Mouse (Mus musculus) hindbrain, postnatal 0 days (tissue): Measurements from ENCODE around the gene Pik3r2. TPM values are rescaled to one million over a fixed set of nuclear protein-coding genes. Genes with fewer than 3 reads are reported as not detected.
A peak's percentile ranks its signal among the peaks of the same experiment; 100 is the strongest.

Experiments
- ATAC-seq: fragments of 200-750 bp; cut with Nextera tagmentation; 2 replicates; pipeline ENCODE4 v1.8.0; 2017; ENCODE audit warnings: mild to moderate bottlenecking, moderate TSS enrichment, moderate library complexity
- DNase-seq: peaks from one replicate; pipeline ENCODE4 v3.0.0-alpha.2; 2015; ENCODE audit warnings: low spot score
- H3K27ac ChIP-seq: fragments of 300-500 bp; sonication (generic); 2 replicates; pipeline ENCODE4 v1.5.1; 2014; ENCODE audit warnings: mild to moderate bottlenecking
- H3K27me3 ChIP-seq: fragments of 300-500 bp; sonication (generic); 2 replicates; pipeline ENCODE4 v1.6.1; 2014; ENCODE audit warnings: low read length, mixed read lengths; ENCODE audit not compliant: insufficient read depth
- H3K36me3 ChIP-seq: fragments of 300-500 bp; sonication (generic); 2 replicates; pipeline ENCODE4 v1.6.1; 2014; ENCODE audit warnings: low read length, mixed read lengths; ENCODE audit not compliant: insufficient read depth
- H3K4me1 ChIP-seq: fragments of 300-500 bp; sonication (generic); 2 replicates; pipeline ENCODE4 v1.6.1; 2014; ENCODE audit warnings: antibody characterized with exemption, low read length, mixed read lengths; ENCODE audit not compliant: insufficient read depth
- H3K4me2 ChIP-seq: fragments of 300-500 bp; sonication (generic); 2 replicates; pipeline ENCODE4 v1.6.1; 2014; ENCODE audit warnings: low read depth, mild to moderate bottlenecking, low read length, moderate library complexity, mixed read lengths
- H3K4me3 ChIP-seq: fragments of 300-500 bp; sonication (generic); 2 replicates; pipeline ENCODE4 v1.5.1; 2014; ENCODE audit warnings: low read length
- H3K9ac ChIP-seq: fragments of 300-500 bp; sonication (generic); replicated peaks from 2 replicates; pipeline ENCODE4 v1.6.1; 2014; ENCODE audit warnings: mild to moderate bottlenecking, low read length, moderate library complexity, mixed read lengths
- H3K9me3 ChIP-seq: fragments of 300-500 bp; sonication (generic); 2 replicates; pipeline ENCODE4 v1.6.1; 2016; ENCODE audit warnings: low read length, mixed read lengths
- CTCF ChIP-seq: IDR thresholded peaks from 2 replicates; pipeline ENCODE4 v1.5.1; 2016; ENCODE audit warnings: antibody characterized with exemption, control low read depth, low read depth
- WGBS: fragments of 180-500 bp; shearing (Covaris S2); extraction: QIAGEN DNeasy Blood & Tissue Kit; methylation state at CpG from one replicate; pipeline ENCODE4 v1.1.7; 2014; 5-methylcytosine and 5-hydroxymethylcytosine counted together
- polyA plus RNA-seq: library from polyadenylated mRNA; unstranded; fragments of >200 nt; fragmentation: Nextera tagmentation; extraction: Ambion mirVana; gene quantifications from 2 replicates; pipeline ENCODE4 v1.2.1, GENCODE M21; 2015
- total RNA-seq: library from RNA; depleted of rRNA; stranded (reverse); fragments of >200 nt; gene quantifications from 2 replicates; pipeline ENCODE4 v1.2.3, GENCODE M21; 2014

Pik3r2 gene
- total and polyA plus RNA-seq, 2 experiments from 2014 or later, result 101 to 176 TPM

GRCm38 (mm10) chr8:70755661-70756475 is 20.6 kb downstream of the Pik3r2 start:
- Histone ChIP-seq H3K4me2 (peak overlapping the region; percentile 83), H3K27me3 (no peaks in the 10 kb centered on the region), H3K4me1 (peaks cover 18% of the 10 kb centered on the region), H3K4me3 (peak overlapping the region; percentile 78), H3K9me3 (no peaks in the 10 kb centered on the region), H3K36me3 (peaks cover 20% of the 10 kb centered on the region), H3K27ac (peak overlapping the region; percentile 96; the same call in 1 of the 2 replicates), H3K9ac (peak overlapping the region; percentile 89; the same call in 1 of the 2 replicates)
- ATAC-seq (no peak), DNase-seq (no peak)
- no peak for TF ChIP-seq CTCF
- WGBS, result 80% methylated on average over 24 of the region's 24 CpGs

GRCm38 (mm10) chr8:70754871-70755660 is 21.4 kb downstream of the Pik3r2 start:
- H3K4me2 ChIP-seq, result peak overlapping the region; percentile 83
- no peaks in the 10 kb centered on the region for H3K27me3 ChIP-seq
- no peaks in the 10 kb centered on the region for H3K9me3 ChIP-seq
- H3K27ac ChIP-seq, result peak overlapping the region; percentile 96
- peak; percentile 89 for DNase-seq
- ATAC-seq, result peak; percentile 55
- TF ChIP-seq CTCF, result no peak
- peak overlapping the region; percentile 89 for H3K9ac ChIP-seq
- WGBS, result 8% methylated on average over 50 of the region's 50 CpGs
- H3K4me3 ChIP-seq, result peak overlapping the region; percentile 78
- peaks cover 18% of the 10 kb centered on the region for H3K4me1 ChIP-seq
- peaks cover 20% of the 10 kb centered on the region for H3K36me3 ChIP-seq

- peak within 1 kb of the TSS; percentile 83 for H3K4me2 ChIP-seq
- peaks cover 15% of the 10 kb centered on the region for H3K4me1 ChIP-seq
- no peaks in the 10 kb centered on the region for H3K27me3 ChIP-seq
- peak within 1 kb of the TSS; percentile 78 for H3K4me3 ChIP-seq
- peaks cover 20% of the 10 kb centered on the region for H3K36me3 ChIP-seq
- no peak for TF ChIP-seq CTCF
- no peaks in the 10 kb centered on the region for H3K9me3 ChIP-seq
- WGBS, result 9% methylated on average over 36 of the region's 37 CpGs
- H3K9ac ChIP-seq, result peak within 1 kb of the TSS; percentile 89
- ATAC-seq (peak; percentile 96), DNase-seq (peak; percentile 99)
- peak within 1 kb of the TSS; percentile 96 for H3K27ac ChIP-seq
Measured at GRCm38 (mm10) chr8:70754043-70754870, 22.3 kb downstream of the Pik3r2 start, which contains the start of gene Rab3a. Rab3a (plus strand) TSS chr8:70754679.

- no peak for ATAC-seq
- Histone ChIP-seq H3K9ac (0 out of 2 replicates have a peak overlapping the region, but pooled peaks have one; percentile 9), H3K4me3 (no peak overlapping the region), H3K27ac (peak overlapping the region; percentile 96), H3K27me3 (no peaks in the 10 kb centered on the region), H3K4me2 (0 out of 2 replicates have a peak overlapping the region, but pooled peaks have one; percentile 16), H3K36me3 (peaks cover 20% of the 10 kb centered on the region), H3K9me3 (no peaks in the 10 kb centered on the region), H3K4me1 (peaks cover 8% of the 10 kb centered on the region)
- 25% methylated on average over 21 of the region's 21 CpGs for WGBS
- TF ChIP-seq CTCF, result no peak
- DNase-seq, result peak; percentile 36
Measured at GRCm38 (mm10) chr8:70753151-70753550, 23.4 kb downstream of the Pik3r2 start.

GRCm38 (mm10) chr8:70752000-70752764 is 24.3 kb downstream of the Pik3r2 start:
- peak overlapping the region; percentile 96; the same call in 1 of the 2 replicates for H3K27ac ChIP-seq
- no peak for ATAC-seq
- H3K9ac ChIP-seq, result no peak overlapping the region
- WGBS, result 37% methylated on average over 11 of the region's 11 CpGs
- peaks cover 8% of the 10 kb centered on the region for H3K4me1 ChIP-seq
- peaks cover 4% of the 10 kb centered on the region; the same call in 1 of the 2 replicates for H3K27me3 ChIP-seq
- peak; percentile 79 for DNase-seq
- no peak overlapping the region for H3K4me2 ChIP-seq
- H3K9me3 ChIP-seq, result no peaks in the 10 kb centered on the region
- no peak overlapping the region for H3K4me3 ChIP-seq
- peak; percentile 77 for TF ChIP-seq CTCF
- peaks cover 13% of the 10 kb centered on the region for H3K36me3 ChIP-seq
